Mouse (Mus musculus): ENCODE measurements around the gene Foxp1.

Gene Foxp1

DNA sequence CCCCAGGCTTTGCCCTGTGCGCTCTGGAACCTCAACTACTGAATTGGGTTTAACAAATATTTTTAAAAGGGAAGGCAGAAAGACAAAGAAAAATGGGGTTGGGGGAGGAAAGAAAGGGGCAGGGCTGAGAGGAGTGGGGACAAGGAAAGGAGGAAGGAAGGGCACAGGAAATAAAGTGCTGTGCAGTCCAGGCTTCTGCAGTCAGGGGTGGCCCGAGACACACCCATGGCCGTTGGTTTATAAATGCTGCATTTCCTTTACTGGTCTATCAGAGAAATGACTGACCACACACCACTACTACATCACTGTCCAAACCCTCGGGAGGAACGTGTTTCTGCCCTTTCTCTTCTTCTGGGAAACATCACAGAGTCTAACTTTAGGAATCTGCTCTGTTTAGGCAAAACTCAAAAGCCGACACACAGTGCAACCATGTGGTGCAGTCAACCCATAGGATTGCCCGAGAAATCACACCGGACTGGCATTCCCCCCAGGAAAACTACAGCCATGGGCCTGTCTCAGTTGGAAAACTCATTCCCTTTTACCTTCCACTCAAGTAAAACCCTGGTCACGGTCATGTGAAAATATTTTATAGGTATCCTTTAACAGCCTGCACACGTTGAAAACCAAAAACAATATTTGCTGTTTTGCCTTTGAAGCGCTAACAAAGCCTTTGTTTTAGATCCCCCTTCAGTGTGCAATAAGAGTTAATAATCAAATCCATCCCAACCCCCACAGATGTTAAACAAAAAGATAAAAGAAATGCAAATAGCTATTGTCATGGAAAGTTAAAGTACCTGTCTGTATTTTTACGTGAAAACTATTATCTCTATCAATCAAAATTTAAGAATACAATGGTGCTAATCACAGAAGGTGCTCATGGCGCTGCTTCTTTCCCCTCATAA, 258.1 kb downstream of the Foxp1 start:
- no peak for ATAC-seq (ENCODE audit: low TSS enrichment)

GRCm38 (mm10) chr6:99263886-99264185, 258.7 kb downstream of the Foxp1 start:
- ATAC-seq (ENCODE audit: low TSS enrichment), result no peak

DNA sequence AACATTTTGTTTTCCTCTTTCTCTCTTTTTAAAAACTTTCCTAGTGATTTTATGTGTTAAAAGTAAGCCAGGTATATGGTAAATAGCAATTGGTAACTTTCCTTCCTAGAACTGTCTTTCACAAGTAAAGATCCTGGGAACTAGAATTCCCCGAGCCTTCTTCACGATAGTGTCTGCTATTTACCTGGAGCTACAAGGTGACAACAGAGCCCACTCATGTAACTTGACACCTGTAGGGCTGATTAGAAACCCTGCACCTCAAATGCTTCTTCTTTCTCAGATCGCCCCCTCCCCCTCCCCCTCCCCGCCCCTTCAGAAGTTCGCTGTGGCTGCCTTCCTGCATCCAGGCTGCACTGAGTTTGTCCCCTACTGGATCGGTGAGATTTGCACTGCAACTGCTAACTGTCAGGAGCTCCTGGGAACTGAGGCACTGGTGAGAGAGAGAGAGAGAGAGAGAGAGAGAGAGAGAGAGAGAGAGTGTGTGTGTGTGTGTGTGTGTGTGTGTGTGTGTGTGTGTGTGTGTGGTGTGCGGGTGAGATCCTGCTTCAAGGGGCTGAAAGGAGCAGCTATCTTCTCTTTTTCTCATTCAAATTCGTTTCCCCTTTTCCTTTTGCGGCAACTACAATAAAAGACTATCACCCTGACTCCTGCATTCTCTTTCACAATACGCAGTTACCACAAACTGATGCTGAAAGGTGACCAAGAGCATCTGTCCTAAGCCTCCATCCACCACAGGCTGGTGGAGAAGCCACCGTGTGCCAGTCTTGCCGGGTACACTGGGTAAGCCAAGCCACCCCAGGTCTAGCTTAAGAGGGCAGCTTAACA, 259.2 kb downstream of the Foxp1 start:
- ATAC-seq (ENCODE audit: low TSS enrichment), result no peak

GRCm38 (mm10) chr6:99261737-99262130, 260.8 kb downstream of the Foxp1 start:
- ATAC-seq (ENCODE audit: low TSS enrichment), result no peak

- ATAC-seq (ENCODE audit: low TSS enrichment), result no peak
Measured at GRCm38 (mm10) chr6:99260941-99261736, 261.4 kb downstream of the Foxp1 start.

DNA sequence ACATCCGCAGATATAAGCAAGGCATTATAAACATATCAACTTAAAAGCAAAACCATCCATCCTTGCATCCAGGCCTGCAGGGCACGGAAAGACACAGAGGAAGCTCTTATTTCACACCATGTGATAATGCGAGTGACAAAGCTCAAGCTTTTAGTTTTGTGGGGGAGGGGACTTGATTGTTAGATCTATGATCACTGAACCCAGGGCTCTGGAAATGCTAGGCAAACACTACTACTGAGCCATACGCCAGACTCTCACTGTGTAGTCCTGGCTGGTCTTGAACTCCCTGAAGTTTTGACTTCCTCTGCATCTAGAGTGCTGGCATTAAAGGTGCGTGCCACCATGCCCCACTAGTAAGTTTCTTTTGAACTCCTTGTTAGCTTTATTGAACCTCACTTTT, 264.2 kb downstream of the Foxp1 start:
- no peak for ATAC-seq (ENCODE audit: low TSS enrichment)

- no peak for ATAC-seq (ENCODE audit: low TSS enrichment)
Measured at GRCm38 (mm10) chr6:99257676-99258075, 264.8 kb downstream of the Foxp1 start.

GRCm38 (mm10) chr6:99253331-99253730, 269.2 kb downstream of the Foxp1 start:
- ATAC-seq (ENCODE audit: low TSS enrichment), result no peak

- no peak for ATAC-seq (ENCODE audit: low TSS enrichment)
Measured at GRCm38 (mm10) chr6:99252816-99253215, 269.7 kb downstream of the Foxp1 start.

- ATAC-seq (ENCODE audit: low TSS enrichment), result 0 out of 2 replicates have a peak, but pooled peaks have one; percentile 50
Measured at GRCm38 (mm10) chr6:99251924-99252323, 270.6 kb downstream of the Foxp1 start.

- no peak for ATAC-seq (ENCODE audit: low TSS enrichment)
Measured at GRCm38 (mm10) chr6:99251222-99251621, 271.3 kb downstream of the Foxp1 start.

DNA sequence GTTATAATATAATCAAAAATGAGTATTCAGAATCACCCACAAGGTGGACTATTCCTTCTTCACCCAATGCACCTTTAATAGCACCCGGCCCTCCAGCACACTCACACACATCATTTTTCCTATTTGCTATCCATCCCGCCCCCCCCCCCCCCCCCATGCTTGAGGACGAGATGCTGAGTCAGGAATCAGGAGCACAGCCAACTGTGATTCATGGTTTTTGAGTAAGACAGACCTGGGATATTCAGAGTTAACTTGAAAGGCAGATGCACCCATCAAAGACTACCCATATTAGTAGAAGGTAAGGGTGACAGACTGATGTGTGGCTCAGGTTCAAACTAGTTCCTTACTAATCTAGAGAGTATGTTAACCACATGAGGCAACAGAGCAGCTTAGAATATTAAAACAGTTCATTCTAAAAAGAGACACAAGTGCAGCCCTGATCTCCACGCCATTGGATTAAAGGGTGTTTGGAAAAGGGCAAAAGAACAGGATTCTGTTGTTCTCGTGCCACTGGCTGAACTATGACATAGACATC, 273.0 kb downstream of the Foxp1 start:
- ATAC-seq (ENCODE audit: low TSS enrichment), result no peak

- ATAC-seq (ENCODE audit: low TSS enrichment), result no peak
Measured at GRCm38 (mm10) chr6:99248396-99248795, 274.1 kb downstream of the Foxp1 start.

- ATAC-seq (ENCODE audit: low TSS enrichment), result no peak
Measured at GRCm38 (mm10) chr6:99241625-99242395, 280.7 kb downstream of the Foxp1 start.

DNA sequence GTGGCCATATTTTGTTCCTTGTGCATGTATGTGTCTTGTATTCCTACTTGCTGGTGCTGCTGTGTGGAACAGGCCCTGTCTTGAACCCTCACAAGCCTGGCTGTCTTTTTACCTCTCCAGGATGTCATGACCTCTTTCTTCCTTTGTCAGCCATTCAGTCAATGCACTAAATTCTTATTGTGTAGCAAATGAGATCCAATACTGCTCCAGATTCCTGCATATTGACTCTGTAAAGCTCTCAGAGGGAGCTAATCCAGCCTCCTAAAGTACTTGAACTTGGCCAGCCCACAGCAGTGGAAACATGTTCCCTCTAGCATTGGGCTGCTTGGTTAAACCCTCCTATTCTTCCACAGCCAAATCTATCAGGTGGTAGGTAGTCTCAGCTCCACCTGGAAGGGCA, 281.8 kb downstream of the Foxp1 start:
- no peak for ATAC-seq (ENCODE audit: low TSS enrichment)

GRCm38 (mm10) chr6:99235588-99235987, 286.9 kb downstream of the Foxp1 start:
- ATAC-seq (ENCODE audit: low TSS enrichment), result peak; percentile 72

DNA sequence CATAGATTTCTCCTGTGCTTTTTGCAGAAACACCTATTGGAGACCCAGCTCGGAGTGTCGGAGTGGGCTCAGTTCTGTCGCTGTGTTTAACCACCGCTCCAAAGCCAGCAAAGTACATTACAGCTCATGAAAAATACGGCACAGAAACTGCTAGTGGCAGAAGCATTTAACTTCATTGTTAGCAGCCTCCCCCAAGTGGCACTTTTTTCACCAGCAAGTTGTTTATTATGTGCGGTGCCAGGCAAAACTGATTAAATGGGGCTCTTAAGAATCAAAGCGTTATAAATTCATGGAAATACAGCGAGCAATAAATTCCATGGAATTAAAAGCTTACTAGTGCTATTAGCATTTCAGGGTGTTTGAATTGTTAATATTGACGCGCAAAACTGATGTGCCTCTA, 289.1 kb downstream of the Foxp1 start:
- ATAC-seq (ENCODE audit: low TSS enrichment), result no peak

GRCm38 (mm10) chr6:99228336-99228870, 294.1 kb downstream of the Foxp1 start:
- no peak for ATAC-seq (ENCODE audit: low TSS enrichment)

DNA sequence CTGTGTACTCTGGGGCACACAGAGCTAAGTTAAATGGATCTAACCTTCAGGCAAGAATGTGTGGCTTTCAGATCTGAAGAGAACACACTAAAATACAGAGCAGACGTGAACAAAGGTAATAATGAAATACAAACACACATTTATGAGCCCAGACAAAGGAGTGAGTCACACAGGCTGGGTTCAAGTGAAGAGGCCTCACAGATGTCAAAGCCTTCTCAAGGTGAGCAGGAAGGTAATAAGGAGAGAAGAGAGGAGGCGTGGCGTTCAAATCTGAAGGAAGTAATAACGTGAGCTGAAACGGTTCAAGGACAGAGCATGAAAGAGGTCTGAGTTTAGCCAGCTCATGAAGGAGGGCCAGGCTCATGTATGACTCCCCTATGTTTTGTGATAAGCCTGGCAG, 301.4 kb downstream of the Foxp1 start:
- no peak for ATAC-seq (ENCODE audit: low TSS enrichment)

DNA sequence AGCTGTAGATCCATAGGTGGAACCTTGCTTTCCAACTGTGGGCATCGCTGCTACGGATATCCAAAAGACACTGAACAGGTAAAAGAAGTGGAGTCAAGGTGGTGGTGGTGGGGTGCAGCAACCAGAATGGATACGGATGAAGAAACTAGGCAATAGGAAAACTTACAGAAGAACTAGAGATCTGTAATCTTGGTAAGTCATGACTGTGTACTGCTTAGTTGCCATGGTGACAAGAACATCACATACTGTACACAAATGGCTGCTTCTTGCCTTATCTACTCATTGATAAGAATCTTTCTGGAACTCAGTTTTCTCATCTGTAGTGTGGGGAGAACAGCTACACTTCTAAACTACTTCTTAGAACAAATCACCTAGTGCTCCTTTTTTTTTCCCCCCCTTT, 302.0 kb downstream of the Foxp1 start:
- ATAC-seq (ENCODE audit: low TSS enrichment), result no peak

- no peak for ATAC-seq (ENCODE audit: low TSS enrichment)
Measured at GRCm38 (mm10) chr6:99217846-99218245, 304.7 kb downstream of the Foxp1 start.

Data from frontal cortex, adult (tissue).